Mouse (Mus musculus): ENCODE results near the gene Hip1r. TPM values are rescaled to one million over a fixed set of nuclear protein-coding genes. Genes with fewer than 3 reads are reported as not detected.

Hip1r gene
- polyA plus RNA-seq, 1 experiment: not detected

DNA sequence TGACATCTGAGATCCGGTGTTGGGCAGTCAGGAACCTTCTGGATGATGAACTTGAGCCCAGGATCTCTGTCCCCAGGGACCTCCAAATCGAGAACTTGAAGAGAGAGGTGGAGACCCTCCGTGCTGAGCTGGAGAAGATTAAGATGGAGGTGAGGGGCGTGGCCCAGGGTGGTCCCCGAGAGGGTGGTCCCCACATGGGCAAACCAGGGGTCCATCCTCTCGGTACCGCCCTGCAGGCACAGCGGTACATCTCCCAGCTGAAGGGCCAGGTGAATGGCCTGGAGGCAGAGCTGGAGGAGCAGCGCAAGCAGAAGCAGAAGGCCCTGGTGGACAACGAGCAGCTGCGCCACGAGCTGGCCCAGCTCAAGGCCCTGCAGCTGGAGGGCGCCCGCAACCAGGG, 23.3 kb downstream of the Hip1r start:
- peaks cover 35% of the 10 kb centered on the region for H3K4me1 ChIP-seq (ENCODE audit: control insufficient read depth, insufficient read depth, low read length)
- H3K27ac ChIP-seq (ENCODE audit: insufficient read depth, low read depth, low read length): no peak overlapping the region
- no peak overlapping the region for H3K4me3 ChIP-seq (ENCODE audit: insufficient read depth, low read depth, low read length)
- WGBS: 92% methylated on average over 14 of the region's 14 CpGs
- TF ChIP-seq POLR2A (IDR thresholded peaks at IDR 0.05; ENCODE audit: insufficient read depth, low read depth, low read length): no peak
- TF ChIP-seq CTCF (IDR thresholded peaks at IDR 0.05; ENCODE audit: insufficient read depth, low read depth, low read length): no peak

DNA sequence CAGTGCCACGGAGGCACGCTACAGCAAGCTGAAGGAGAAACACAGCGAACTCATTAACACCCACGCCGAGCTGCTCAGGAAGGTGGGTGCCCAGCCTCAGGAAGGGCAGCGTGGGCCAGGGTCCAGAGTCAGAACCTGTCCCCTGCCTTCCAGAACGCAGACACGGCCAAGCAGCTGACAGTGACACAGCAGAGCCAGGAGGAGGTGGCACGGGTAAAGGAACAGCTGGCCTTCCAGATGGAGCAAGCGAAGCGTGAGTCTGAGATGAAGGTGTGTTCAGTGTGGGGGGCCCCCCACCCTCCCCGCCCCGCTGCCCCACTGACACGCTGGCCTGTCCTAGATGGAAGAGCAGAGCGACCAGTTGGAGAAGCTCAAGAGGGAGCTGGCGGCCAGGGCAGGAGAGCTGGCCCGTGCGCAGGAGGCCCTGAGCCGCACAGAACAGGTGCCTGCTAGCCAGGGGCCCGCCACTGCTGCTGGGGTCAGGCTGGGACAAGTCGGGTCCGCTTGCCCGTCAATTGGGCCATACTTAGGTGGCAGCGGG, 23.9 kb downstream of the Hip1r start:
- Histone ChIP-seq H3K27ac (ENCODE audit: insufficient read depth, low read depth, low read length) (no peak overlapping the region), H3K4me3 (ENCODE audit: insufficient read depth, low read depth, low read length) (no peak overlapping the region), H3K4me1 (ENCODE audit: control insufficient read depth, insufficient read depth, low read length) (peaks cover 29% of the 10 kb centered on the region)
- WGBS: 77% methylated on average over 24 of the region's 24 CpGs
- TF ChIP-seq CTCF (IDR thresholded peaks at IDR 0.05; ENCODE audit: insufficient read depth, low read depth, low read length) (no peak), POLR2A (IDR thresholded peaks at IDR 0.05; ENCODE audit: insufficient read depth, low read depth, low read length) (no peak)

DNA sequence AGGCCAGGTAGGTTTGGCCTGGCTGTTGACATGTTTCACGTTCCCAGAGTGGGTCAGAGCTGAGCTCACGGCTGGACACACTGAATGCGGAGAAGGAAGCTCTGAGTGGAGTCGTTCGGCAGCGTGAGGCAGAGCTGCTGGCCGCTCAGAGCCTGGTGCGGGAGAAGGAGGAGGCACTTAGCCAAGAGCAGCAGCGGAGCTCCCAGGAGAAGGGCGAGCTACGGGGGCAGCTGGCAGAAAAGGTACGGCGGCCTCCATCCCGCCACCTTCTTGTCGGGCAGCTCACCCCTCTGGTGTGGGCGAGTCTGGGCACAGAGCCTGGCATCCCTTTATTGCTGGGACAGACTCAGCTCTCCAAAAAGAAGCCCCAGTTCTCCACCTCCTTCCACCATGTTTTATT, 24.4 kb downstream of the Hip1r start:
- TF ChIP-seq CTCF (IDR thresholded peaks at IDR 0.05; ENCODE audit: insufficient read depth, low read depth, low read length): no peak
- TF ChIP-seq POLR2A (IDR thresholded peaks at IDR 0.05; ENCODE audit: insufficient read depth, low read depth, low read length): no peak
- no peak overlapping the region for H3K4me3 ChIP-seq (ENCODE audit: insufficient read depth, low read depth, low read length)
- 49% methylated on average over 16 of the region's 16 CpGs for WGBS
- H3K4me1 ChIP-seq (ENCODE audit: control insufficient read depth, insufficient read depth, low read length): peaks cover 29% of the 10 kb centered on the region
- no peak overlapping the region for H3K27ac ChIP-seq (ENCODE audit: insufficient read depth, low read depth, low read length)

DNA sequence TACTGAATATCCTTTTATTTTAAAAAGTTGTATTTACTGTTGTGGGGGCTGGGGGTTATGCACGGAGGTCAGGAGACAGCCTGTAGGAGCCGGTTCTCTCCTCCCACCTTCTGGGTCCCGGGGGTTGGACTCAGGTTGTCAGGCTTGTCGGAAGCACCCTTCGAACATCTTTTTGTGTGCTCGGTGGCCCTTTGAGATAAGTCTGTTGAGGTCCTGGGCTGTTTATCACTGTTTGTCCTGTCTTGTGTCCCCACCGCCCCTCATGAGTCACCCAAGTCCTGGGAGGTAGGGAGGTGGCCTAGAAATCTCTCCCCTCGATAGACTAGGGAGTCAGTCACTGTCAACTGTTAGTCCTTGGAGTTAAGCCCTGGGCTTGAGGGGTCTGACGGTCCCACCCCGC, 24.9 kb downstream of the Hip1r start:
- TF ChIP-seq POLR2A (IDR thresholded peaks at IDR 0.05; ENCODE audit: insufficient read depth, low read depth, low read length): no peak
- no peak for TF ChIP-seq CTCF (IDR thresholded peaks at IDR 0.05; ENCODE audit: insufficient read depth, low read depth, low read length)
- Histone ChIP-seq H3K4me1 (ENCODE audit: control insufficient read depth, insufficient read depth, low read length) (peaks cover 34% of the 10 kb centered on the region), H3K27ac (ENCODE audit: insufficient read depth, low read depth, low read length) (no peak overlapping the region), H3K4me3 (ENCODE audit: insufficient read depth, low read depth, low read length) (no peak overlapping the region)
- 83% methylated on average over 10 of the region's 10 CpGs for WGBS

DNA sequence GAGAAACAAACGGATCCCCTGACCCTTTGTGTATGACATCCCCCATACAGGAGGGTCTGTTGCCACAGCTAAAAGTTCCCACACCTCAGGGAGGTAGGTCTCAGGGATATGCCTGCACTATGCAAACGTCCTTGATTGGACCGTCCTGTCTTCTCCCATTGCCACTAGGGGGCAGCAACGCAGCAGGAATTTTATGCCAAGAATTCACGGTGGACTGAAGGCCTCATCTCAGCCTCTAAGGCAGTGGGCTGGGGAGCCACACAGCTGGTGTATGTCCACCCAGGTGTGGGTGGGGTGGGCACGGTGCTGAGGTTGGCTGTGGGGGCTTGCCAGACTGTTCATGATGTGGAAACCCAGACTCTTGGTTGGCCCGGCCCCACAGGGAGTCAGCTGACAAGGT, 27.4 kb downstream of the Hip1r start:
- H3K27ac ChIP-seq (ENCODE audit: insufficient read depth, low read depth, low read length): no peak overlapping the region
- no peak overlapping the region for H3K4me3 ChIP-seq (ENCODE audit: insufficient read depth, low read depth, low read length)
- peak; percentile 58 for TF ChIP-seq CTCF (IDR thresholded peaks at IDR 0.05; ENCODE audit: insufficient read depth, low read depth, low read length)
- no peak for TF ChIP-seq POLR2A (IDR thresholded peaks at IDR 0.05; ENCODE audit: insufficient read depth, low read depth, low read length)
- H3K4me1 ChIP-seq (ENCODE audit: control insufficient read depth, insufficient read depth, low read length): peaks cover 48% of the 10 kb centered on the region
- 6% methylated on average over 7 of the region's 7 CpGs for WGBS

DNA sequence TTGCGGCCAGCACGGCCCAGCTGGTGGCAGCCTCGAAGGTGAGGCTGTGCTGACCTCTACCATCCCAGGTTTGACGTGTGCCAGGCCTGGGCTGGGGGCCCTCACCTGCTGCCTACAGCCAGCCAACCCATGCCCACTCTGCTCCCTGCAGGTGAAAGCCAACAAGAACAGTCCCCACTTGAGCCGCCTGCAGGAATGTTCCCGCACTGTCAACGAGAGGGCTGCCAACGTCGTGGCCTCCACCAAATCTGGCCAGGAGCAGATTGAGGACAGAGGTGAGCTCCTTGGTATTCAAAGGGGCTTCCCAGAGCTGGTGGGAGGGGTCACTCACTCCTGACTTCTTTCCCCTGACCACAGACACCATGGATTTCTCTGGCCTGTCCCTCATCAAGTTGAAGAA, 27.8 kb downstream of the Hip1r start:
- H3K4me1 ChIP-seq (ENCODE audit: control insufficient read depth, insufficient read depth, low read length): peaks cover 53% of the 10 kb centered on the region
- no peak overlapping the region for H3K27ac ChIP-seq (ENCODE audit: insufficient read depth, low read depth, low read length)
- WGBS: 44% methylated on average over 9 of the region's 9 CpGs
- H3K4me3 ChIP-seq (ENCODE audit: insufficient read depth, low read depth, low read length): no peak overlapping the region
- TF ChIP-seq CTCF (IDR thresholded peaks at IDR 0.05; ENCODE audit: insufficient read depth, low read depth, low read length): no peak
- no peak for TF ChIP-seq POLR2A (IDR thresholded peaks at IDR 0.05; ENCODE audit: insufficient read depth, low read depth, low read length)

DNA sequence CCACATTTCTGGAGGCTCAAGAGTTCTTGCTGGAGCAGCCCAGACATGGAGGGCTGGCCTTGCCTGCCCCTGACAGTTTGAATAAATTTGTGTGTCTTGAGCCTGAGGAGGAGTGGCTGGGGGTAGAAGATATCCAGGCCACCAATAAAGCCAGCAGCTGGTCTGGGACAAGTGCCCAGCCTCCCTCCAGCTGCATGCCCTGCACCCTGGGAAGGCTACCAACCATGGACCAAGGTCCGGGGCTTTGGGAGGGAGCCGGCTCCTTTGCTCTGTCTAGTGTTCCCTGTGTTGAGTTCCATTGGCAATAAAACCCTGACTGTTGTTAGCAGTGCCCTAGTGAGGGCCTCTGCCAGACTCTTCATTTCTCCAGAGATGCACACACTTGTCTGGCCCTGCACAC, 29.4 kb downstream of the Hip1r start:
- H3K4me1 ChIP-seq (ENCODE audit: control insufficient read depth, insufficient read depth, low read length): peaks cover 47% of the 10 kb centered on the region
- 32% methylated on average over 2 of the region's 2 CpGs for WGBS
- no peak overlapping the region; the same call in 1 of the 2 replicates for H3K27ac ChIP-seq (ENCODE audit: insufficient read depth, low read depth, low read length)
- TF ChIP-seq POLR2A (IDR thresholded peaks at IDR 0.05; ENCODE audit: insufficient read depth, low read depth, low read length) (no peak), CTCF (IDR thresholded peaks at IDR 0.05; ENCODE audit: insufficient read depth, low read depth, low read length) (no peak)
- H3K4me3 ChIP-seq (ENCODE audit: insufficient read depth, low read depth, low read length): no peak overlapping the region

DNA sequence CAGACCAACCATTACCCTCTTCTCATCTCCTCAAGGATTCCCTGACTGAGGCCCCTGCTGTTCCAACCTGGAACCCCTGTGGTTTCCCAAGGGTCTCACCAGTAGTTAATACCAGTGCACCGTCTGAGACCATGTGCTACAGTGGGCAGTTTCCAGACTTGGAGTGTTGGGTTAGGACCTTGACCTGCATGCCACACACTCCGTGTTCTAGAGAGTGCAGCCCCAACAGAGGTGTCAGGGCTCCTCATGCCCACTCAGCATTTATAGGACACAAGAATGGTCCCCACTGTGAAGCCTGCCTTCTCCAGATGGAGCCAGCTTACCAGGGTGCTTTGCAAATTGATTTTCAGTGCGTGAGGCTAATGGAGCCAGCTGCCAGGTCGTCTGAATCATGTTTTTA, 29.9 kb downstream of the Hip1r start:
- whole genome bisulfite sequencing: 35% methylated on average over 4 of the region's 4 CpGs
- Histone ChIP-seq H3K4me1 (ENCODE audit: control insufficient read depth, insufficient read depth, low read length) (peaks cover 44% of the 10 kb centered on the region), H3K27ac (ENCODE audit: insufficient read depth, low read depth, low read length) (no peak overlapping the region; the same call in 1 of the 2 replicates), H3K4me3 (ENCODE audit: insufficient read depth, low read depth, low read length) (no peak overlapping the region)
- TF ChIP-seq CTCF (IDR thresholded peaks at IDR 0.05; ENCODE audit: insufficient read depth, low read depth, low read length): no peak
- TF ChIP-seq POLR2A (IDR thresholded peaks at IDR 0.05; ENCODE audit: insufficient read depth, low read depth, low read length): no peak

DNA sequence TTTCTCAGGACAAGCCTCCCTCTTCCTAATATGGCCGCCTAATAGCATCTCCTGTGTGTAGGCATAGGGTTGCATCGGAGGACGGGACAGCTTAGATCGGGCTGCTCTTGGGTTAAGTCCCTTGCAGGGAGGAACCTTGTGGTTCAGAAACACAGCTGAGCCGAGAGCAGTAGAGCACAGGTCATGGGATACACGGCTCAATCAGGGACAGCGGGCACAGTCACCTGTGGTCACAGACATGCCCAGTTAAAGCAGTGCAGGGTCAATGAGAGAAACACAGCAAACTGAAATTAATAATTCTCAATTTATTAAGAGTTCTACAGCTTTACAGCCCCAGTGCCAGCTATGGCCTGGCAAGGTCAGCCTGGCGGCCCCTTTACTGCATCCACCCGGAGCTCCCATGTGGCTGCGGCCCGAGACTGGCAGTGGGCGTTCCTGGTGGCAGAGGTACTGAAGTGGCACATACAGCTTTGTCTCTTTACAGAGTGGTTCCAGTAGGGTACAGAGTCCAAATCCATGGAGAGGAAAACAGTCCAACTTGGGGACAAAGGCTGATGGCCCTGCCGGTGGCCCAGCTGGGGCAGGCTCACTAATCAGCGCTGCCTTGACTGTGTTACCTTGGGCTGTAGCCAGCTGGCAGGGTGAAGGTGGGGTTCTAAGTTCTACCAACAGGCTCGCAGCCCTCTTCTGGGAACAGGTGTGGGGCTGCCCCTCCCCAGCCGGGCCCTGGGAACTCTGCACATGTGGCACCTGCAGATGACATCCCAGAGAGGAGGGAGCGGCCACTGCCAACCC, 31.1 kb downstream of the Hip1r start:
- 57% methylated on average over 17 of the region's 17 CpGs for WGBS
- TF ChIP-seq POLR2A (IDR thresholded peaks at IDR 0.05; ENCODE audit: insufficient read depth, low read depth, low read length): no peak
- TF ChIP-seq CTCF (IDR thresholded peaks at IDR 0.05; ENCODE audit: insufficient read depth, low read depth, low read length): no peak
- Histone ChIP-seq H3K27ac (ENCODE audit: insufficient read depth, low read depth, low read length) (no peak overlapping the region), H3K4me1 (ENCODE audit: control insufficient read depth, insufficient read depth, low read length) (peaks cover 44% of the 10 kb centered on the region), H3K4me3 (ENCODE audit: insufficient read depth, low read depth, low read length) (no peak overlapping the region)
